Mouse (Mus musculus) heart, adult 8-10 months (tissue): Measurements from ENCODE around the gene Supv3l1. TPM values are rescaled to one million over a fixed set of nuclear protein-coding genes. Genes with fewer than 3 reads are reported as not detected.
"Not testable (repeated sequence)": the region's sequence is repeated elsewhere in the genome, so short reads cannot be mapped to it uniquely, and the experiment has no call there.

Experiments used
- DNase-seq: peaks from one replicate; pipeline ENCODE4 v3.0.0; 2022; ENCODE audit warnings: low spot score
- total RNA-seq, 4 experiments: library from RNA; stranded (reverse); gene quantifications; 2 replicates each; pipeline ENCODE4 v1.2.4; 2022

Gene Supv3l1
- 10 to 100 TPM; 35.9 to 46.2 (median 40.4) TPM for total RNA-seq

DNA sequence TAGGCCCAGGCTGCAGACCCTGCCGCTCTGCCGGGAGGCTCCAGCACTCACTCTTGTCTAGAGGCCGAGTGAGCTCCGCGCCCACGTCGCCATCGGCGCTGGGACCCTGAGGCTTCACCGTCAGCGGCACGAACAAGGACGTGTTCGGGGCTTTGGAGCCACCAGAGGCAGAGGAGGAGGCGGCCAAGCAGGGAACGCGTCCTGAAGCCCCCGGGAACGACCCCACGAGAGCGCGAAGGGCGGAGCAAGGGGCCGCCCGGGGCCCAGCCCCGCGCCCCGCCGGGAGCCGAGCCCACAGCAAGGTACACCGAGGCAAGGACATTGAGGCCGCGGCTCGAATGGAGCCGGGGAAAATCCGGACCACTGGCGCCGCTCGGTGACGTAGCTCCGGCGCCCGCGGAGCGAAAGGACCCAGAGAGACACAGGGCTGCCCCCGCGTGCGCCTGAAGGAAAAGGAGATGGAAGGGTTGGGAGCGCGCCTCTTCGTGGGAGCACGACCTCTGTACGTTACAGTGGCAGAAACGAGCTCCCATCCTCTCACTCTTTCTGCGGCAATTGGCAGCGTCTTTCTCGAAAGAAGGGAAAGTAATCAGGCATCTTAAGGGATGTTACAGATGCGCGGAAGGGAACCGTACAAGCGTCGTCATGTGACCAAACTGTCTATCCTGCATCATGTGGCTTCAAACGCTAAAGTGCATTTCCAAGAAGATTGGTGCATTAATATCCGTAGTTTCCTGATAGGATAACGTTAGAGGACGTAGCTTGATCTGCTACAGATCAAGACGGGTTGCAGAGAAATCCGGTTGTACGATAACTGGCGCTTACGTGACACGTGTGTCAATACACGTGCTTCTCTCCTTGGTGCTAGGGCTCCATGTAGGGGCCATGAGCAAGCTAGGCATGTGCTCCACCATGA is at the start of gene Supv3l1, which contains the start of gene 4930507D05Rik:
Supv3l1 (minus strand) TSS at position 375 of the 916 bp plus-strand sequence.
4930507D05Rik (plus strand) TSS at position 126 of the 916 bp plus-strand sequence.
- DNase-seq: peak; percentile 87

DNA sequence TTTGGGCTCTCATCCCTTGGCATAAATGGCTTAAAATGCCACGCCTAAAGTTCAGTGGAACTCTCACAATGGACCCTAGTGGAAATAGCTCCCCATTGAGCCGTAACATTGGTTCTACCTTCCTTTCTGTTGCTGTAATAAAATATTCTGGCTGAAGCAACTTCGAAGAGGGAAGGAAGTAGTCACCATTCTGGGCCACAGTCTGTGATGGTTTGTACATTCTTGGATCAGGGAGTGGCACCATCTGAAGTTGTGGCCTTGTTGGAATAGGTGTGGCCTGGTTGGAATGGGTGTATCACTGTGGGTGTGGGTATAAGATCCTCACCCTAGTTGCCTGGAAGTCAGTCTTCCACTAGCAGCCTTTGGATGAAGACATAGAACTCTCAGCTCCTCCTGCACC is 42.1 kb upstream of the Supv3l1 start:
- DNase-seq: not testable (repeated sequence)

GRCm38 (mm10) chr10:62488266-62488665 is 38.7 kb upstream of the Supv3l1 start:
- DNase-seq: peak; percentile 57

- DNase-seq: peak; percentile 100
These were observed 37.3 kb upstream of the Supv3l1 start, which contains the start of gene Vps26a for GRCm38 (mm10) chr10:62486618-62487415. TSS of gene Vps26a (minus strand) at chr10:62486805.

GRCm38 (mm10) chr10:62485878-62486582 is 36.5 kb upstream of the Supv3l1 start:
- DNase-seq: no peak

- no peak for DNase-seq
These were observed 31.7 kb upstream of the Supv3l1 start for GRCm38 (mm10) chr10:62481108-62481852.

DNA sequence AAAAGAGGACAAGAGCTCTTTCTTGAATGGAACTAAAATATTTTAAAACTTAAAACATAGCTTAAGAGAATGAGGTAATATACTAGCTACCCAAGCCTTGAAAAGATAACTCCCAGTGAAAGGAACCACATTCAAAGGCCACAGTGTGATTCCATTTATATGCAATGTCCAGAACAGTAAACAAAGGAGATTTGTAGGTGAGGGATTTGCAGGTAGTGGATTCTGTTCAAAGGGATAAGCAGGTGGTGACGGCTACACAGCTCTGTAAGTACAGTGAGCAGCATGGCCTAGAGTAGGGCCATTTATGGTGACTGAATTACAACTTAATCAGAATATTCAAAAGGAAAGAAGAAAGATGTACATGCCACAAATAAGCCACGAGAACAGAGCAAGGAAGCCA is 27.4 kb upstream of the Supv3l1 start:
- DNase-seq: no peak

DNA sequence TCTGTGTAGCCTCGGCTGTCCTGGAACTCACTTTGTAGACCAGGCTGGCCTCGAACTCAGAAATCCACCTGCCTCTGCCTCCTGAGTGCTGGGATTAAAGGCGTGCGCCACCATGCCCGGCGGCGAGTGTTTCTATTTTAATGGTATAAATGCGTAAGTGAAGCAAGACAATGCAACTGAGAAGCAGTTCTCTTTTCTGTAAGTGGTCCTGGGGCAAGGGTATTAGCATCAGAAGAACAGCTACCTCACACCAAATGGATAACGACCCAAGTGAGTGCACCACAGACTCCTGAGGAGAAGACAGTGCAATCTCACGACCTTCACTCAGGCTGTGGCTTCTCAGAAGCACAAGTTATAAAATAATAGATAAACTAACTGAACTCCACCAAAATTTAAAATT is 25.4 kb upstream of the Supv3l1 start:
- no peak for DNase-seq

- no peak for DNase-seq
These were observed 21.6 kb upstream of the Supv3l1 start for GRCm38 (mm10) chr10:62471105-62471504.

DNA sequence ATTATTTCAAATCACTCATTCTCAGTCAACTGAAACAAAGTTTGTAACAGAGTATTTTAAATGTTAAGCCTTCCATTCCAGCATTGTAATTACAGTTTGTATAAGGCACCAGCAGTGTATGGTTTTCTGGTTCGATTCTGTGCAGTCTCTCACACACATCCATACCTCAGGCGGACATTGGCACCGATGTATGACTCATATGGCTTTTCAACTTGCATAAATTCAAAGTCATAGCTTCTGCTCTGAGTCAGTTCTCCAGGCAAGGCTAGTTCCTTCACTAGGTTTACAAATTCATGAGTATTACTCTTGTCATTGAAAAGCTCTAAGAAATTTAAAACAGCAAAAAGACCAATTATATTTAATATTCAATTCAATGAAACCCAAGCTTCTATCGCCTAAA is 20.2 kb upstream of the Supv3l1 start:
- DNase-seq: no peak

- DNase-seq: no peak
These were observed 11.8 kb upstream of the Supv3l1 start for GRCm38 (mm10) chr10:62461321-62461720.

DNA sequence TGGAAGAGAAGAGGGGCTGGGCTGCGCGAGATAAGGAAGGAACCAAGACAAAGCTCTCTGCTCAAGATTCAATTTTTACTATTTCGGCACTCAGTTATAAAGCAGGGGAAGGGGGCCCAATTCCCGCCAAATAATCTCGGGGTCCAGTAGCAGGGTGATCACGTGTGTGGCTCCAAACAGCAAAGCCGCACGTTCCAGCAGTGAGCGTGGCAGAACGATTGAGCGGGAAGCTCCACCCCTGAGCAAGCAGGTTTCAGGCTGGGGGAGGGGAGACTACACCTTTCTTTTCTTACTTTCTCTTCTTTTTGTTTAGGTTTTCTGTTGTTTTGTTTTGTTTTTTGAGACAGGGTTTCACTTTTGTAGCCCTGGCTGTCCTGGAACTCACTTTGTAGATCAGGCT is 2.5 kb upstream of the Supv3l1 start:
- not testable (repeated sequence) for DNase-seq

DNA sequence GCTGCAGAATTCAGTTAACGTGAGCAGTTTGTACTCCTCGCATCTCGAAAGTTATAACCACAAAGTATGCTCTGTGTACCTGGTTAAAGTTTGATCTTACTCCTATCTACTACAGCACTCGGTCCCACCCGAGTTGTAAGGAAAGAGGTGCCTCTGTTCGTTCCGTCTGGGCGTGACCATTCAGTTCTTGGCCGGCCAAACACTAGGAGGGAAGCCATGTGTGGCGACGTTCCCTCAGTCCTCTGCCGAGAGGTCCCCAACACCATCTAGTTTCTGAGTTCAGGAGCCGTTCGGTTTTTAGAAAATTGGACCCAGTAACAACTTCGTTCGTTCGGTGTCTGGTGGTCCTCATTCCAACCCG is 722 bp upstream of the Supv3l1 start:
- no peak for DNase-seq

DNA sequence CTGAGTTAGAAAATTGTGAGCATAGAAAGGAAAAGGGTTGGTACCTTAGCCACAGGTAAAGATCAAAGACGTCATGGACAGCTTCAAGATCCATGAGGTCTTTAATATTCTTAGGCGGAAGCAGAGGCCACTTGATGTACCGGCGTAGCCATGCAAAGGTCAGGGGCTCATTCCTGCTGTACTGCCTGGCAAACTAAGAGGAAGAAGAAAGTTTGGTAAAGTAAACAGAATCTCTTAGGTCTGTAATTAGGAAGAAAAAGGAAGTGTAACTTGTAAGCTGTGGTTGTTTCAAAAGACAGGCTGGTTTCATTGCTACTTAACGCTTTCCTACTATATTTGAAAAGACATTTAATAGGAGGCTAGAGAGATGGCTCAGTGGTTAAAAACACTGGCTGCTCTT is 19.1 kb downstream of the Supv3l1 start:
- DNase-seq: no peak

DNA sequence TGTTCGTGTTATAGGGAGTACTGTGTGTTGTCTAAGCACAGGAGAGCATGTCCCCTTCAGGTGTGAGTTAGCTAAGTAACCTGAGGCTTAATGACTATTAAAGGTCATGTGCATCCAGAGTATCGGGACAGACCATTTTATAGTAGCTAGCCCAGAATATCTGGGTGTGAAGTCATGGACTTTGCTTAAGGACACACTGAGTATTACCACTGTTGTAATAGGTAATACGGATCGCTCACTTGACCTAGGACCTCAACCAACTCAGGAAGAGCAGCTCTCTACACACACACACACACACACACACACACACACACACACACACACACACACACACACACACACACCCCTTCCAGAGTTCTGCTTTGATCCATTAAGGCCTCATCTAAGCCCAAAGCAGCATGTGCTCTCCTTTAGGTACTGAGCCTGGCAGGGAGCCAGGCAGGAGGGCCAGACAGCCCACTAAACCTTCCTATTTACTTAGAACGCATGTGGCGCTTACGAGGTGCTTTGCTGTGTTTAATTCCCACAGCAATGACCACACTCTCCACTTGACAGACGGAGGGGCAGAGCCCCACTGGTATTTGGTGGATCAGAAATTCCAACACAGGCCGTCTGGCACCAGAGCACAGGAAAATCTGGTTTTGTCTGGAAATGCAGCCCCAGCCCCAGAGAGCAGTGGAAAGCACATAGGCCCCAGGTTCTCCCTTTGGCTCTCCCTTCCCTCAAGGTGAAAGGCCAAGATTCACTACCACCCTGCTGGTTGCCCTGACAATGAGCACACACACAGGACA is 24.3 kb downstream of the Supv3l1 start:
- DNase-seq: no peak

GRCm38 (mm10) chr10:62422255-62422654 is 27.3 kb downstream of the Supv3l1 start, which contains the start of gene Hkdc1:
TSS of gene Hkdc1 (minus strand) at chr10:62422491.
- DNase-seq: no peak

- no peak for DNase-seq
These were observed 28.4 kb downstream of the Supv3l1 start for GRCm38 (mm10) chr10:62421127-62421526.

DNA sequence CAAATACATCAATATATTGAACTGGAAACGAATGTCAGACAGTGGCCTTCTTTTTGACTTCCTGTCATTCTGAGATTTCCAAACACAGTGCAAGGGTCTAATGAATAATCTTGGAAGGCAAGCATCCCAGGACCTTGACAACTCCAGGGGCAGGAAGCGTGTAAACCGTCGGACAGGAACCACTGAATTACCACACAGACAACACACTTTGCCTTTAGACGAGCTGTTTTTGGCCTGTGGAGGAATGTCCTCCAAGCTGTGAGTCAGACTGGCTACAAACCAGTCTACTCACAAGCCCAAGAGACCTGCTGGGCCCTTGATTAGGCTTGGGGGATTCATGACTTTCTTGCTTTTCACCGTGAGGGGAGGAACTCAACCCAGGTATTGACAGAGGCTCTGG is 29.1 kb downstream of the Supv3l1 start:
- DNase-seq: no peak

DNA sequence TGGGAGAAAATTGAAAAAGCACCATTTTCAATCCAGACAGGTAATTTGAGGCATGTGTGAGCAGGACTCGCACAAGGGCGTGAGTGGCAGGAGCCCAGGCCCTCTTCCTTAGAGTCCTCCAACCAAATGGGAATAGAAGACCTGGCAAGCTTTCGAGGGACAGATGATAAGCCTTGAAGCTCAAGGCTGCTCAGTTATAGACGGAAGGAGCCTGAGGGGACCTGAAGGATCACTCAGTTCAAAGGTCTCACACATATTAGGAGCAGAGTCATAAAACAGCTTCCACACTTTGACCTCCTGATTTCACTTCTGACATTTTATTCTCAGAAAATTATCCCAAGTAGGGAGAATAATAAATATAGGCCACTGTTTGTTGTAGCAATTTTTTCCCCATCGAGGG is 30.1 kb downstream of the Supv3l1 start:
- DNase-seq: no peak

DNA sequence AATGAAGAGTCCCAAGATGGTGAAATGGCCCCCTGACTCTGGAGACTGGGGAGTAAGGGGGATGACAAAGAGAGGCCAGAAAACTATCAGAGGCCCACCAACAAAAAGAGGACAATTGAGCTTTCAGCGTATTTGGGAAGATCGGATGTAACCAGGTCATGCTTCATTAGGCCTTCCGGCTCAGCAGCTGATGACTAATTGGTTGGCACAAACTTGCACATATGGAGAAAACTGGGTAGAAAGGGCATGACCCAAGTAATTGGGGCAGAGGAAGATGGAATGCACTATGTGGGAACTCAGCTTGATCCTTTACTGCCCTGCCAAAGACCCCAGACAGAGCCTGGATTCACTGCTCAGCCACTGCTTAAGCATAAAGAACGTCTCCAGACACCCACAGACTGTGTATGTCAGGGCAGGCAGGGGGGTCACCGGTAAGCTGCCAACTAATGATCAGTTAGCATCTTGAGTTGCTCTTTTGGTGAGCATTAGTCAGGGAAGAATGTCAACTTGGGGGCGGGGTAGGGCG is 30.6 kb downstream of the Supv3l1 start:
- DNase-seq: no peak
